In the genomic region with DNA sequence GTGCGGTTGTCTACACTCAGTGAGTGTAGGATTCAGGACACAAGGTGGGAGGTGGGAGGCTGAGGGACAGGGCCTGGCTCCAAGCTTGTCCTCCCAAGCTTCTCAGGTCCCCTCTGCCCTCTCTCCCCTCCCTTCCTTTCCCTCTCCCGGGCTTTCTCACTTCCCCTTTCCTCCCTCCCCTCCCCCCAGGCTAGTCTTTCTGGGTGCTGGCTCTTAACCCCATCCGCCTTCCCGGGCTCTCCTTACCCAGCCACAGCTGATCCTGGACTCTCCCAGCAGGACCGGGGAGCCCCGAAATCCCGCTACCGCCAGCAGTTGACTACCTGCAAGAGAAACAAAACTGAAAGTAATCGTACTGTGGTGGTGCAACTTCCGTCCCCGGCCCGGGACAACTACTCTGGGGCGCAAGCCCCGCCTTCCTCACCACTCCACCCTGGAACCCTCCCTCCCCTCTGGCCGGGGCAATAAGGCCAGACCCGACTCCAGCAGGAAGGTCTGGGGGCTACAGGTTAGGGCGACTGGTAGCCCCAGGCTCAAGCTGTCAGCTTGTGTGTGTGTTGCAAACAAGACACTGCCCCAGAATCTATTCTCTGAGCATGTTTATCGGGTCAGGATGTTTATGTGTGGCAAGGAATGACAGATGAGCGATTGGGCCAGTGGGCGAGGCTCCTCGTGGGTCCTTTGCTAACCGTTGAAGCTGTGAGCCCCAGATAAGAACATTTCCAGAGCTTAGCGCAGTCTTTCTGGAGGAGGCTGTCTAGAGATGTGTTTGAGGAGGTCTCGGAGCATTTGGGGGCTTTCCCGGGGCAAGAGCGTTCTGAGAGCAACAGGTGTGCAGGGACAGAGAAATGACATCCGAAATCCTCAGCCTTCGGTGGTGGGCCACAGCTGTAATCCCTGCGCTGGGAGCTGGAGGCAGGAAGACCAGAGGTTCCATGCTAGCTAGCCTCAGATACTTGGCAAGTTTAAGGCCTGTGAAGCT, we compare ENCODE assay signal across 8 mouse cellular contexts. TPM values are rescaled to one million over a fixed set of nuclear protein-coding genes. Genes with fewer than 3 reads are reported as not detected.
A peak's percentile ranks its signal among the peaks of the same experiment; 100 is the strongest.
DNase-seq lines count a peak whose midpoint lies in the region; ATAC-seq and TF ChIP-seq lines count a peak whose summit lies in the region.

A gene (minus strand): TSS at position 344 of the 982 bp plus-strand sequence.

- DNase-seq in layer of hippocampus, adult 2 months (ENCODE audit: low spot score in 2 of 2): peak in 1 of 2 experiments; percentile 8
- no peak for DNase-seq in layer of hippocampus, adult 8-10 months (ENCODE audit: low spot score in 2 of 2)
- peak; percentile 89 for DNase-seq in lung, postnatal 10 days
- peak; percentile 60 for DNase-seq in ovary, adult 18-20 months (ENCODE audit: low spot score)
- peak; percentile 81 for DNase-seq in urinary bladder, postnatal 14 days (ENCODE audit: low spot score)

- peaks cover 23% of the 10 kb centered on the region for H3K36me3 ChIP-seq in embryonic facial prominence, embryonic 12.5 days
- H3K36me3 ChIP-seq in heart, embryonic 11.5 days (ENCODE audit: control insufficient read depth, insufficient read depth, low read length): peaks cover 21% of the 10 kb centered on the region
- H3K36me3 ChIP-seq in kidney, embryonic 14.5 days (ENCODE audit: control insufficient read depth, insufficient read depth, low read length): peaks cover 16% of the 10 kb centered on the region

- no peak for TF ChIP-seq CTCF in layer of hippocampus, adult 2 months (conservative IDR thresholded peaks at IDR 0.05)

- peak; percentile 59 for ATAC-seq in embryonic facial prominence, embryonic 12.5 days (ENCODE audit: insufficient number of reproducible peaks, insufficient read depth, low FRiP score, low TSS enrichment)
- ATAC-seq in heart, embryonic 11.5 days (replicated peaks; ENCODE audit: insufficient number of reproducible peaks, low FRiP score, low TSS enrichment): peak; percentile 84
- peak; percentile 74 for ATAC-seq in kidney, embryonic 14.5 days (ENCODE audit: low FRiP score, low TSS enrichment)

- H3K4me2 ChIP-seq in embryonic facial prominence, embryonic 12.5 days (replicated peaks): peak within 1 kb of the TSS; percentile 63
- H3K4me2 ChIP-seq in heart, embryonic 11.5 days: peak within 1 kb of the TSS; percentile 86
- peak within 1 kb of the TSS; percentile 69 for H3K4me2 ChIP-seq in kidney, embryonic 14.5 days (replicated peaks; ENCODE audit: low read depth, low read length)

- H3K4me1 ChIP-seq in embryonic facial prominence, embryonic 12.5 days: peaks cover 15% of the 10 kb centered on the region
- peaks cover 12% of the 10 kb centered on the region for H3K4me1 ChIP-seq in heart, embryonic 11.5 days (ENCODE audit: control insufficient read depth, insufficient read depth, low read length)
- peaks cover 10% of the 10 kb centered on the region; the same call in 1 of the 2 replicates for H3K4me1 ChIP-seq in kidney, embryonic 14.5 days (ENCODE audit: control insufficient read depth, insufficient read depth, low read length)

- no peaks in the 10 kb centered on the region for H3K9me3 ChIP-seq in embryonic facial prominence, embryonic 12.5 days
- H3K9me3 ChIP-seq in heart, embryonic 11.5 days (replicated peaks; ENCODE audit: control insufficient read depth, low read length): no peaks in the 10 kb centered on the region
- H3K9me3 ChIP-seq in kidney, embryonic 14.5 days (ENCODE audit: control insufficient read depth, low read length): peaks cover 6% of the 10 kb centered on the region

- no peaks in the 10 kb centered on the region for H3K27me3 ChIP-seq in embryonic facial prominence, embryonic 12.5 days
- no peaks in the 10 kb centered on the region for H3K27me3 ChIP-seq in heart, embryonic 11.5 days (ENCODE audit: control insufficient read depth, insufficient read depth, low read length)
- no peaks in the 10 kb centered on the region for H3K27me3 ChIP-seq in kidney, embryonic 14.5 days (ENCODE audit: control insufficient read depth, insufficient read depth, low read length)

- H3K9ac ChIP-seq in embryonic facial prominence, embryonic 12.5 days: peak within 1 kb of the TSS; percentile 69
- peak within 1 kb of the TSS; percentile 91 for H3K9ac ChIP-seq in heart, embryonic 11.5 days (ENCODE audit: low read depth, low read length)
- H3K9ac ChIP-seq in kidney, embryonic 14.5 days (ENCODE audit: low read depth, low read length): peak within 1 kb of the TSS; percentile 81

- WGBS in embryonic facial prominence, embryonic 12.5 days: 10% methylated on average over 29 of the region's 29 CpGs
- 3% methylated on average over 29 of the region's 29 CpGs for WGBS in heart, embryonic 11.5 days (ENCODE audit: insufficient replicate concordance)
- WGBS in kidney, embryonic 14.5 days: 8% methylated on average over 29 of the region's 29 CpGs

- H3K27ac ChIP-seq in layer of hippocampus, adult 2 months: peak within 1 kb of the TSS; percentile 72
- peak within 1 kb of the TSS; percentile 56 for H3K27ac ChIP-seq in embryonic facial prominence, embryonic 12.5 days
- peak within 1 kb of the TSS; percentile 82 for H3K27ac ChIP-seq in heart, embryonic 11.5 days (ENCODE audit: low read depth, low read length)
- peak within 1 kb of the TSS; percentile 65; the same call in 1 of the 2 replicates for H3K27ac ChIP-seq in kidney, embryonic 14.5 days (ENCODE audit: low read depth, low read length)

- H3K4me3 ChIP-seq in layer of hippocampus, adult 2 months: peak within 1 kb of the TSS; percentile 58
- peak within 1 kb of the TSS; percentile 54 for H3K4me3 ChIP-seq in embryonic facial prominence, embryonic 12.5 days
- peak within 1 kb of the TSS; percentile 74 for H3K4me3 ChIP-seq in heart, embryonic 11.5 days (ENCODE audit: low read depth, low read length)
- H3K4me3 ChIP-seq in kidney, embryonic 14.5 days (ENCODE audit: low read length): peak within 1 kb of the TSS; percentile 69

RNA-seq across cellular contexts. Expression of the gene that starts here (rescaled TPM):
- 1 to 10 TPM; 5.5 to 5.8 TPM for total RNA-seq in layer of hippocampus, adult 2 months (2021)
- total RNA-seq in layer of hippocampus, adult 8-10 months (2022): 10 to 100 TPM in 1 of 4 experiments, 1 to 10 TPM in 3; 6.1 to 11.0 (median 8.1) TPM
- polyA plus RNA-seq in embryonic facial prominence, embryonic 12.5 days (2016; fragmentation: Nextera tagmentation; extraction: Ambion mirVana): 6.6 and 6.8 TPM in 2 replicates
- polyA plus RNA-seq in heart, embryonic 11.5 days (2014; fragmentation: Nextera tagmentation; extraction: Ambion mirVana): 5.8 and 9.4 TPM in 2 replicates
- 9.7 TPM in 2 replicates for polyA plus RNA-seq in kidney, embryonic 14.5 days (2014; fragmentation: Nextera tagmentation; extraction: Ambion mirVana)

Comparison
In these comparisons a context has a peak if more than half of its experiments do, and no peak if none do; other contexts are left out.
1. DNase-seq: peak in lung, postnatal 10 days (single experiment), ovary, adult 18-20 months (single experiment) and urinary bladder, postnatal 14 days (single experiment); none in layer of hippocampus, adult 8-10 months (0 of 2).
2. Peak in every context shown above with its lines, with median percentiles within 50 percentile points of each other: H3K27ac ChIP-seq, H3K4me3 ChIP-seq, ATAC-seq, H3K4me2 ChIP-seq and H3K9ac ChIP-seq.